In the genomic region with DNA sequence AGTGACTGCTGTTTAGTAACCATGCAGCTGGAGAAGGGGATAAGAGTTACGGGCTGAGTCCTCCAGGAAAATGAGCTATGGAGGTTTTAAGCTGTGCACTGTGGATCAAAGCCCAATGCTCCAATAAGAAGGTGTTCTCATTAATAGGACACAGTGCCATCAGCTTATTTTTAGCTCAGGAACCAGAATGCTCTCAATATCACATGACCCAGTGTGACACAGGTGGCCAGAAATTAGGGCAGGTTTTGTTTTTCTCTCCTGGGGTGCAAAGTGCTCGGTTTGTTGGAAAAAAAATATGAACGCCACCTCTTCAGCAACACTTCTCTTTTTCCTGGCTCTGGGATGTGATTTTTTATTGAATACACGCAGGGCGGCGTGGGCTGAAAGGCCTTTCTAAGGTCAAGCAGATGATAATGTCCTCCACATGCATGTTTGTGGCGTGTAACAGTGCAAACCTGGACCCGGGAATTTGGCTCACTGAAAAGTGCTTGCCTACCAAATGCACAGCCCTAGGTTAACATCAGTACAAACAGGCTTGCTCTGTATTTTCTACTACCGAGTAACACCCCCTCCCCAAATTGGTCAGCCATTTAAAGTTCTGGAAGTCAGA, we compare ENCODE assay signal across 19 mouse cellular contexts.
A peak's percentile ranks its signal among the peaks of the same experiment; 100 is the strongest.
DNase-seq lines count a peak whose midpoint lies in the region.
"Had no signal": no experiment of that assay in that cellular context is flagged by ENCODE, and none has a peak within 500 bp of the region (broad histone marks: within the 10 kb centered on the region; RNA-seq: fewer than 3 reads in every experiment).

No protein-coding gene starts in this region.

- intact Hi-C loops in heart, postnatal 36 days (cut with DNase I) = no loop called here

- peak; percentile 10 for DNase-seq in heart, adult 8-10 months (ENCODE audit: low spot score)
- no peak for DNase-seq in heart, postnatal 36 days
- DNase-seq in cerebellum, adult 11-12 months = peak; percentile 77
- peak; percentile 64 for DNase-seq in cerebellum, adult 8-10 months
- peak; percentile 62 to 67 for DNase-seq in cerebellum, postnatal 25 days
- no peak for DNase-seq in lung, postnatal 25 days (ENCODE audit: low spot score)
- DNase-seq in adrenal gland, adult 18-20 months (ENCODE audit: low spot score in 2 of 2) = no peak
- DNase-seq: adrenal gland, adult 2 months; adrenal gland, postnatal 36 days; B cell, adult 2 months; embryo, embryonic 11 days; gastrocnemius, postnatal 14 days; kidney, adult 9 months; kidney, postnatal 25 days; lung, embryonic 14.5 days; lung, postnatal 14 days; right cerebral cortex, postnatal 4 days; thymus, adult 2 months; thymus, postnatal 36 days had no signal

Comparison
In these comparisons a context has a peak if more than half of its experiments do, and no peak if none do; other contexts are left out.
1. DNase-seq: peak in heart, adult 8-10 months (single experiment), cerebellum, adult 11-12 months (single experiment), cerebellum, adult 8-10 months (single experiment) and cerebellum, postnatal 25 days (2 of 2); none in heart, postnatal 36 days (0 of 2), lung, postnatal 25 days (single experiment) and adrenal gland, adult 18-20 months (0 of 2).